Mouse (Mus musculus) lung, postnatal 25 days (tissue): ENCODE data around the gene Hoxa3.

Source experiments
- DNase-seq: peaks from one replicate; pipeline ENCODE4 v3.0.0; 2022; ENCODE audit warnings: low spot score

Gene Hoxa3

GRCm38 (mm10) chr6:52246403-52246803 is 33.3 kb upstream of the Hoxa3 start:
- no peak for DNase-seq

- DNase-seq = no peak
Measured at GRCm38 (mm10) chr6:52245757-52246142, 32.6 kb upstream of the Hoxa3 start, which contains the start of gene Hoxa11. Hoxa11 (minus strand) TSS chr6:52245810.

GRCm38 (mm10) chr6:52245040-52245756 is 32.1 kb upstream of the Hoxa3 start:
- no peak for DNase-seq

- DNase-seq = no peak
Measured at GRCm38 (mm10) chr6:52244471-52245039, 31.4 kb upstream of the Hoxa3 start.

GRCm38 (mm10) chr6:52243681-52244121 is 30.6 kb upstream of the Hoxa3 start:
- DNase-seq = no peak

GRCm38 (mm10) chr6:52242801-52243332 is 29.7 kb upstream of the Hoxa3 start:
- DNase-seq = no peak

GRCm38 (mm10) chr6:52241001-52241621 is 28.0 kb upstream of the Hoxa3 start:
- no peak for DNase-seq

GRCm38 (mm10) chr6:52240389-52241000 is 27.4 kb upstream of the Hoxa3 start, which contains the start of gene Hoxa10:
Hoxa10 (minus strand) TSS chr6:52240854.
- DNase-seq = peak; percentile 69

GRCm38 (mm10) chr6:52239625-52240388 is 26.7 kb upstream of the Hoxa3 start:
- DNase-seq = no peak

- no peak for DNase-seq
Measured at GRCm38 (mm10) chr6:52238976-52239375, 25.8 kb upstream of the Hoxa3 start.

GRCm38 (mm10) chr6:52238155-52238545 is 25.0 kb upstream of the Hoxa3 start:
- DNase-seq = no peak

GRCm38 (mm10) chr6:52237346-52238154 is 24.4 kb upstream of the Hoxa3 start:
- no peak for DNase-seq

GRCm38 (mm10) chr6:52236806-52237205 is 23.7 kb upstream of the Hoxa3 start:
- DNase-seq = no peak

GRCm38 (mm10) chr6:52235866-52236265 is 22.7 kb upstream of the Hoxa3 start:
- no peak for DNase-seq

- no peak for DNase-seq
Measured at GRCm38 (mm10) chr6:52235267-52235666, 22.1 kb upstream of the Hoxa3 start.

GRCm38 (mm10) chr6:52234428-52235140 is 21.4 kb upstream of the Hoxa3 start:
- DNase-seq = no peak

- no peak for DNase-seq
Measured at GRCm38 (mm10) chr6:52233546-52234427, 20.7 kb upstream of the Hoxa3 start.

GRCm38 (mm10) chr6:52232984-52233545 is 19.9 kb upstream of the Hoxa3 start:
- no peak for DNase-seq

GRCm38 (mm10) chr6:52232568-52232965 is 19.4 kb upstream of the Hoxa3 start:
- DNase-seq = no peak
